ENCODE assay signal across 15 mouse cellular contexts in genomic region chr1:134290300-134290699, GRCm38 (mm10). TPM values are rescaled to one million over a fixed set of nuclear protein-coding genes. Genes with fewer than 3 reads are reported as not detected.
DNase-seq lines count a peak whose midpoint lies in the region; ATAC-seq lines count a peak whose summit lies in the region.
"Had no signal": no experiment of that assay in that cellular context is flagged by ENCODE, and none has a peak within 500 bp of the region (broad histone marks: within the 10 kb centered on the region; RNA-seq: fewer than 3 reads in every experiment).

No protein-coding gene starts in this region.

- no peaks in the 10 kb centered on the region for H3K9me3 ChIP-seq in hindbrain, embryonic 13.5 days
- no peaks in the 10 kb centered on the region for H3K9me3 ChIP-seq in hindbrain, embryonic 12.5 days (replicated peaks)
- no peaks in the 10 kb centered on the region for H3K9me3 ChIP-seq in embryonic facial prominence, embryonic 14.5 days (ENCODE audit: control insufficient read depth, low read length)
- no peaks in the 10 kb centered on the region for H3K9me3 ChIP-seq in limb, embryonic 13.5 days
- H3K9me3 ChIP-seq in intestine, embryonic 15.5 days = no peaks in the 10 kb centered on the region
- H3K9me3 ChIP-seq: neural tube, embryonic 15.5 days had no signal

- WGBS in hindbrain, embryonic 13.5 days = 87% methylated on average over 13 of the region's 13 CpGs
- 91% methylated on average over 13 of the region's 13 CpGs for WGBS in hindbrain, embryonic 12.5 days
- 92% methylated on average over 12 of the region's 13 CpGs for WGBS in embryonic facial prominence, embryonic 14.5 days
- 90% methylated on average over 13 of the region's 13 CpGs for WGBS in limb, embryonic 13.5 days
- 92% methylated on average over 13 of the region's 13 CpGs for WGBS in intestine, embryonic 15.5 days

- H3K27ac ChIP-seq in hindbrain, embryonic 13.5 days = no peak overlapping the region
- no peak overlapping the region for H3K27ac ChIP-seq in hindbrain, embryonic 12.5 days
- peak overlapping the region; percentile 64; the same call in 1 of the 2 replicates for H3K27ac ChIP-seq in embryonic facial prominence, embryonic 14.5 days (replicated peaks; ENCODE audit: low read depth, low read length)
- peak overlapping the region; percentile 44; the same call in 1 of the 2 replicates for H3K27ac ChIP-seq in limb, embryonic 13.5 days
- no peak overlapping the region for H3K27ac ChIP-seq in intestine, embryonic 15.5 days
- H3K27ac ChIP-seq: macrophage; neural tube, embryonic 15.5 days had no signal

- H3K4me3 ChIP-seq in hindbrain, embryonic 13.5 days = no peak overlapping the region
- no peak overlapping the region for H3K4me3 ChIP-seq in hindbrain, embryonic 12.5 days
- H3K4me3 ChIP-seq in embryonic facial prominence, embryonic 14.5 days (ENCODE audit: low read depth, low read length) = peak overlapping the region; percentile 16
- peak overlapping the region; percentile 23 for H3K4me3 ChIP-seq in limb, embryonic 13.5 days
- no peak overlapping the region for H3K4me3 ChIP-seq in intestine, embryonic 15.5 days (replicated peaks)
- H3K4me3 ChIP-seq: neural tube, embryonic 15.5 days had no signal

- no peaks in the 10 kb centered on the region for H3K27me3 ChIP-seq in hindbrain, embryonic 13.5 days
- H3K27me3 ChIP-seq in hindbrain, embryonic 12.5 days = no peaks in the 10 kb centered on the region
- no peaks in the 10 kb centered on the region for H3K27me3 ChIP-seq in embryonic facial prominence, embryonic 14.5 days (replicated peaks; ENCODE audit: control insufficient read depth, insufficient read depth, low read length)
- no peaks in the 10 kb centered on the region for H3K27me3 ChIP-seq in limb, embryonic 13.5 days
- no peaks in the 10 kb centered on the region for H3K27me3 ChIP-seq in intestine, embryonic 15.5 days (replicated peaks)
- H3K27me3 ChIP-seq: neural tube, embryonic 15.5 days had no signal

- H3K36me3 ChIP-seq in hindbrain, embryonic 13.5 days = no peaks in the 10 kb centered on the region
- H3K36me3 ChIP-seq in hindbrain, embryonic 12.5 days = no peaks in the 10 kb centered on the region
- H3K36me3 ChIP-seq in embryonic facial prominence, embryonic 14.5 days (ENCODE audit: control insufficient read depth, insufficient read depth, low read length) = no peaks in the 10 kb centered on the region
- H3K36me3 ChIP-seq in limb, embryonic 13.5 days = no peaks in the 10 kb centered on the region
- H3K36me3 ChIP-seq in intestine, embryonic 15.5 days = no peaks in the 10 kb centered on the region
- H3K36me3 ChIP-seq: neural tube, embryonic 15.5 days had no signal

- no peak overlapping the region for H3K4me2 ChIP-seq in hindbrain, embryonic 13.5 days
- no peak overlapping the region for H3K4me2 ChIP-seq in hindbrain, embryonic 12.5 days (replicated peaks)
- H3K4me2 ChIP-seq in embryonic facial prominence, embryonic 14.5 days (ENCODE audit: low read depth, low read length) = no peak overlapping the region
- no peak overlapping the region for H3K4me2 ChIP-seq in limb, embryonic 13.5 days (replicated peaks)
- H3K4me2 ChIP-seq in intestine, embryonic 15.5 days (replicated peaks) = no peak overlapping the region
- H3K4me2 ChIP-seq: heart, embryonic 11.5 days; neural tube, embryonic 15.5 days had no signal

- peak; percentile 25; the same call in 1 of the 2 replicates for ATAC-seq in hindbrain, embryonic 13.5 days (ENCODE audit: low FRiP score)
- ATAC-seq in hindbrain, embryonic 12.5 days (ENCODE audit: low FRiP score) = no peak
- no peak for ATAC-seq in embryonic facial prominence, embryonic 14.5 days (ENCODE audit: low read depth)
- ATAC-seq in limb, embryonic 13.5 days (ENCODE audit: low FRiP score, low read depth) = no peak
- no peak for ATAC-seq in intestine, embryonic 15.5 days

- no peak overlapping the region for H3K9ac ChIP-seq in hindbrain, embryonic 13.5 days
- H3K9ac ChIP-seq in hindbrain, embryonic 12.5 days = no peak overlapping the region
- peak overlapping the region; percentile 36; the same call in 1 of the 2 replicates for H3K9ac ChIP-seq in embryonic facial prominence, embryonic 14.5 days (ENCODE audit: low read depth, low read length)
- peak overlapping the region; percentile 35 for H3K9ac ChIP-seq in limb, embryonic 13.5 days
- no peak overlapping the region for H3K9ac ChIP-seq in intestine, embryonic 15.5 days
- H3K9ac ChIP-seq: neural tube, embryonic 15.5 days had no signal

- H3K4me1 ChIP-seq in hindbrain, embryonic 13.5 days (replicated peaks) = peaks cover 24% of the 10 kb centered on the region
- H3K4me1 ChIP-seq in hindbrain, embryonic 12.5 days = peaks cover 21% of the 10 kb centered on the region
- H3K4me1 ChIP-seq in embryonic facial prominence, embryonic 14.5 days (ENCODE audit: control insufficient read depth, insufficient read depth, low read length) = peaks cover 13% of the 10 kb centered on the region; the same call in 1 of the 2 replicates
- H3K4me1 ChIP-seq in limb, embryonic 13.5 days = peaks cover 31% of the 10 kb centered on the region
- H3K4me1 ChIP-seq in intestine, embryonic 15.5 days (replicated peaks) = peaks cover 11% of the 10 kb centered on the region

- DNase-seq in ZHBTc4 (ENCODE audit: low read depth, low spot score) = peak; percentile 52
- no peak for DNase-seq in embryonic facial prominence, embryonic 14.5 days (ENCODE audit: low spot score)
- DNase-seq in embryo, embryonic 10.5 days (ENCODE audit: low spot score) = no peak
- DNase-seq: layer of hippocampus, adult 9-11 months; lung, adult 18-20 months; thymus, adult 18-20 months had no signal

RNA-seq across cellular contexts. Expression of gene Myog, which starts 0.5 kb away (rescaled TPM):
- polyA plus RNA-seq in hindbrain, embryonic 13.5 days (2015; fragmentation: Nextera tagmentation; extraction: Ambion mirVana) = 3.6 and 3.8 TPM in 2 replicates
- 7.8 and 36.7 TPM in 2 replicates for polyA plus RNA-seq in hindbrain, embryonic 12.5 days (2016; fragmentation: Nextera tagmentation; extraction: Ambion mirVana)
- polyA plus RNA-seq in embryonic facial prominence, embryonic 14.5 days (2014; fragmentation: Nextera tagmentation; extraction: Ambion mirVana) = 219 and 223 TPM in 2 replicates
- 171 and 190 TPM in 2 replicates for polyA plus RNA-seq in limb, embryonic 13.5 days (2015; fragmentation: Nextera tagmentation; extraction: Ambion mirVana)
- 0.54 and 1.1 TPM in 2 replicates for polyA plus RNA-seq in intestine, embryonic 15.5 days (2015; fragmentation: Nextera tagmentation; extraction: Ambion mirVana)
- polyA plus RNA-seq: forebrain, embryonic 11.5 days; macrophage; small intestine, adult 2 months had no signal

RNA-seq across cellular contexts. Expression of gene Ppfia4, which starts 42.4 kb away (rescaled TPM):
- polyA plus RNA-seq in hindbrain, embryonic 13.5 days (2015; fragmentation: Nextera tagmentation; extraction: Ambion mirVana) = 10.9 and 12.3 TPM in 2 replicates
- 6.3 and 7.8 TPM in 2 replicates for polyA plus RNA-seq in hindbrain, embryonic 12.5 days (2016; fragmentation: Nextera tagmentation; extraction: Ambion mirVana)
- 12.8 and 14.1 TPM in 2 replicates for polyA plus RNA-seq in embryonic facial prominence, embryonic 14.5 days (2014; fragmentation: Nextera tagmentation; extraction: Ambion mirVana)
- polyA plus RNA-seq in limb, embryonic 13.5 days (2015; fragmentation: Nextera tagmentation; extraction: Ambion mirVana) = 10.3 and 10.4 TPM in 2 replicates
- 3.9 and 4.4 TPM in 2 replicates for polyA plus RNA-seq in intestine, embryonic 15.5 days (2015; fragmentation: Nextera tagmentation; extraction: Ambion mirVana)

RNA-seq across cellular contexts. Expression of gene Adora1, which starts 55.1 kb away (rescaled TPM):
- polyA plus RNA-seq in hindbrain, embryonic 13.5 days (2015; fragmentation: Nextera tagmentation; extraction: Ambion mirVana) = 10.2 and 10.6 TPM in 2 replicates
- polyA plus RNA-seq in hindbrain, embryonic 12.5 days (2016; fragmentation: Nextera tagmentation; extraction: Ambion mirVana) = 2.3 and 2.4 TPM in 2 replicates
- polyA plus RNA-seq in embryonic facial prominence, embryonic 14.5 days (2014; fragmentation: Nextera tagmentation; extraction: Ambion mirVana) = 1.5 and 1.8 TPM in 2 replicates
- 2.8 and 3.2 TPM in 2 replicates for polyA plus RNA-seq in limb, embryonic 13.5 days (2015; fragmentation: Nextera tagmentation; extraction: Ambion mirVana)
- 4.0 and 8.3 TPM in 2 replicates for polyA plus RNA-seq in intestine, embryonic 15.5 days (2015; fragmentation: Nextera tagmentation; extraction: Ambion mirVana)
- polyA plus RNA-seq: macrophage had no signal

Comparison
In these comparisons a context has a peak if more than half of its experiments do, and no peak if none do; other contexts are left out.
1. H3K27ac ChIP-seq: peak in embryonic facial prominence, embryonic 14.5 days (single experiment) and limb, embryonic 13.5 days (single experiment); none in hindbrain, embryonic 13.5 days (single experiment), hindbrain, embryonic 12.5 days (single experiment) and intestine, embryonic 15.5 days (single experiment).
2. H3K4me3 ChIP-seq: peak in embryonic facial prominence, embryonic 14.5 days (single experiment) and limb, embryonic 13.5 days (single experiment); none in hindbrain, embryonic 13.5 days (single experiment), hindbrain, embryonic 12.5 days (single experiment) and intestine, embryonic 15.5 days (single experiment).
3. H3K9ac ChIP-seq: peak in embryonic facial prominence, embryonic 14.5 days (single experiment) and limb, embryonic 13.5 days (single experiment); none in hindbrain, embryonic 13.5 days (single experiment), hindbrain, embryonic 12.5 days (single experiment) and intestine, embryonic 15.5 days (single experiment).